Mouse (Mus musculus) liver, embryonic 14.5 days (tissue): ENCODE results near the gene Cdk10.

Source experiments
- CTCF ChIP-seq: IDR thresholded peaks from 2 replicates; pipeline ENCODE4 v1.5.1; 2016; ENCODE audit warnings: antibody characterized with exemption, low read depth, control low read depth
- EP300 ChIP-seq: IDR thresholded peaks from 2 replicates; pipeline ENCODE4 v1.6.1; 2016; ENCODE audit warnings: antibody characterized with exemption, low read depth

DNA sequence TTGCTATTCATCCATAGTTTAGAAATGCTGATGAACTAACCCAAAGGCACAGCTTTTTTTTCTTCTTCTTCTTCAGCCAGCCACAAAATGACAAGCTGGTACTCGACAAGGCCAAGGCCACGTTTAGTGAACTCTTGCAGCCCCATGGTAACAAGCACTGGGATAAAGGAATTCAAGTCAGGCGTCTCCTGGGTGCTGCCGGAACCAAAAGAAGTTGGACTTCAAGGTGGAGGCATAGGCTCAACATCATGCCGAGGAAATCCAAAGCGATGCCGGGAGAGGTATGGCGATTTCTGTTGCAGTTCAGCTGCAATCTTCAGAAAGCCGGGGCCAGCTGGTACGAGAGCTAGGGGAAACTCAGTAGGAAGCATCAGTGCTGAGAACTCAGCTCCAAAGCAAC lies 14.8 kb downstream of the Cdk10 start:
- TF ChIP-seq CTCF (no peak), EP300 (no peak)
